Mouse (Mus musculus) cerebral cortex, adult 2 months (tissue): Measurements from ENCODE around the gene Mnat1.

ENCODE experiments used
- WGBS: fragments of 180-500 bp; shearing (Covaris S2); methylation state at CpG from one replicate; pipeline ENCODE4 v1.1.7; 2018; 5-methylcytosine and 5-hydroxymethylcytosine counted together

Mnat1 gene

DNA sequence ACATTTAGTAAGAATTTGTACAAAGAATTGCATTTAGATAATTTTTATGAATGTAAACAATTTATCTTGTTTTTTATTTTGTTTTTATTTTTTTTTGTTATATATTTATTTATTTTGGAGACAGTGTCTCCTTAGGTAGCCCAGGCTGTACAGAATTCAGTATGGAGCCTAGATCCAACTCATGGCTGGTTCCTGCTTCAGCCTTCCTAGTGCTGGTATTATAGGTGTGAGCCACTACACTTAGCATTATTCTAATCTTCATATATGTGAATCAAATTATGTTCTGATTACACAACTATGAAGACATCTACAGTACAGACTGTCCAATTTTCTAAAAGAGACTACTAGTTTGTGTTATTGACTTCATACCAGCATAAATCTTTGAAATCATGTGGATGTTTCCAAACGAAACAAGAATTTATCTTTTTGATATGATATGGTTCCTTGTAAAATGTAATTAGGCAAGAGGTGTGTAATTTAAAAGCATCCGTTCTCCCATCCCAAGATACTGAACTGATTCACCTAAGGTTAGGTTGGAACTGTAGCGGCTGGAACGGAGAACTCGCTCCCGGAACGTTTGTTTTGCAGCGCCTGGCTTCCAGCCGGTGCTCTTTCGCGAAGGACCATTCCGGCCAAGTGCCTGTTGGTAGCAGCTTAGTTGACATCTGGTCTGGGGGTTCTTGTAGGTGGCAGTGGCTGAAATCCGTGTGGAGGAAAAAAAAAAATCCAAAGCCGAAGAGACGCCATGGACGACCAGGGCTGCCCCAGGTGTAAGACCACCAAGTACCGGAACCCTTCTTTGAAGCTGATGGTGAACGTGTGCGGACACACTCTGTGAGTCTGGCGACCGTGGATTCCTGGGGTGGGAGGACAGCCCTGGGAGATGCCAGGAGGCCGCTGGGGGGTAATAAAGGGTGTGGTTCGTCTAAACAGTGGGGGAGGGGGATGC, at the start of gene Mnat1:
Gene Mnat1 (plus strand): TSS at position 625 of the 949 bp plus-strand sequence.
- under 1% methylated on average over 23 of the region's 23 CpGs for WGBS

DNA sequence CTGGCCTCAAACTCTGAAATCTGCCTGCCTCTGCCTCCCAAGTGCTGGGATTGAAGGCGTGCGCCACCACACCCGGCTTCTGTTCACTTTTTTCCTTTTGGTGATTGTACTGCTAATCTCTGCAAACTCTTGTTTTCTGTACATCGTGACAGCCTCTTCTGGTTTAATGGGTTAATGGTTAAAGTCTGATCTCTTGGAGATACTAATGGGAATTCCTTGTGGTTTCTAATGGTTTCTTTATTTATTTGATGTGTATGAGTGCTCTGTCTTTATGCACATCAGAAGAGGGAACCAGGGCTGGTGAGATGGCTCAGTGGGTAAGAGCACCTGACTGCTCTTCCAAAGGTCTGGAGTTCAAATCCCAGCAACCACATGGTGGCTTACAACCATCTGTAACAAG, 41.7 kb upstream of the Mnat1 start:
- 98% methylated on average over 4 of the region's 4 CpGs for WGBS

GRCm38 (mm10) chr12:73083773-73084172, 39.7 kb upstream of the Mnat1 start:
- 89% methylated on average over 4 of the region's 4 CpGs for WGBS

DNA sequence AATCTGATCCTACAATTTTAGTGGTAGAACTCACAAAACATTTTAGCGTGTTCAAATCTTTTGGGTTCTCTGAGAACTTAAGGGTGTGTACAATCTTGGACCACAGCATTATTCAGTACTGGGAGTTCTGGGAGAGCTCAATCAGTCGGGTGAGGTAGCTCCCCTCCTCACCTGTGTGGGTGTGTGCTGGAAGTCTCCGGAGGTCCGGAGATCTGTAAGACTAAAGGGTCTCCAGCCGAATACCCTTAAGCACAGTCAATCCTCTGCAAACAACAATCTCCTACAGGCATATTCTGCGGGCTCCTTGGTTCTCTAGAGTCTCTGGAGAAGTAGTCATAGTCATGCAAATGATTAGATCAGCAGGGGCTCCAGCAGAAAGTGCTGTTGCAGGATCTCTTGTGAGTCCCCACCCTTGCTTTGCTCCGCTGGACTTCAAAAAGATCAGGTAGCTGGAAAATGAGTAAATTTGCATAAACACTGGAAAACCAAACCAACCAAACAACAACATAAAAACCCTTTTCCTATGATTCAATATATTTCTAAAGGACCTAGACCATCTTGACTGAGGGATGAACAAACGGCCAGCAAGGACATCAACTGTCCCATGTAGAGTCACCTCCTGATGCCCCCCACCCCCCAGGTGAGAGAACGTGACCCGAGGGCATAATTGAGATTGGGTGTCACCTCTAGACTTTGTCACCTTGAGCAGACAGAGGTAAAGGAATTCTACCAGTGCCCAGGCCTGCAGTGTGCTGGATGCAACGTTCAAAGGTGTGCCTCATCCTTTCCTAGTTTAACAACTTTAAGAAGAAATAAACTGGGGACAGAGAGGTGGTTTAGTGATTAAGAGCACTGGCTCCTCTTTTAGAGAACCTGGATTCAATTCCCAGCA, 37.5 kb upstream of the Mnat1 start:
- 38% methylated on average over 11 of the region's 11 CpGs for WGBS

- WGBS: 93% methylated on average over 7 of the region's 7 CpGs
Measured at GRCm38 (mm10) chr12:73087086-73087485, 36.4 kb upstream of the Mnat1 start.

GRCm38 (mm10) chr12:73088500-73088899, 35.0 kb upstream of the Mnat1 start:
- WGBS: 65% methylated on average over 5 of the region's 5 CpGs

DNA sequence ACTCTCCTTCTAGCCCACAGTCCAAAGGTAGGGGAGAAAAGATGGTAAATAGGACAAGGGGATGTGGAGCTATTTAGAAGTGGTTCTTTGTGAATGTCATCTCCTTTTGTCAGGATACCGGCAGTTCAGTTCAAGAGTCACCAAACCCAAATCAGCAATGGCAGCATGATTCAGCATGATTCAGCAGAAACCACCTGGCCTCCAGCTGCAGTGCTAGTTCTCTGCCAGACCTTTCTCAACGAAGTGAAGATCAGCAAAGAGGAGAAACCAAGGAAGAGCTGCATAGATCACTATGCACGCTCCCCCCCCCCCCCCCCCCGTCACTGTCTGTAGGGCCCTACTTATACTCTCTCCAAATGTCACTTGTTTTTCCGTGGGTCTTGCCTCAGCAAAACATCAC, 34.6 kb upstream of the Mnat1 start:
- WGBS: 68% methylated on average over 5 of the region's 5 CpGs

- WGBS: 88% methylated on average over 7 of the region's 7 CpGs
Measured at GRCm38 (mm10) chr12:73090672-73091335, 32.7 kb upstream of the Mnat1 start.

DNA sequence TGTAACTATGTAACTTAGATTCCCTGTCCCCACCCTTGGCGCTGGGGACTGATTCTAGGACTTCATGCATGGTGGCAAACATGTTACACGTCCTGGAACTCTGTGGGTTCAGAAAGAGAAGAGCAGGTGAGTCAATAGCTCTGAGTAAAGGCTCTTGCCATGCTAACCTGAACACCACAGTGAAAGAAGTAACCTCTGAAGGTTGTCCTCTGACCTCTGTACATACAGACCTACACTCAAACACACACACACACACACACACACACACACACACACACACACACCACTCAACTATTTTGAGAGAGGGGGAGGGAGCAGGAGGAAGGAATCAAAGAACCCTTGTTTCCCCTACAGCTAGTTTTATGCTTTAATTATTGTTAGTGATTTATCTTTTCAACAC, 29.3 kb upstream of the Mnat1 start:
- 91% methylated on average over 2 of the region's 2 CpGs for WGBS

DNA sequence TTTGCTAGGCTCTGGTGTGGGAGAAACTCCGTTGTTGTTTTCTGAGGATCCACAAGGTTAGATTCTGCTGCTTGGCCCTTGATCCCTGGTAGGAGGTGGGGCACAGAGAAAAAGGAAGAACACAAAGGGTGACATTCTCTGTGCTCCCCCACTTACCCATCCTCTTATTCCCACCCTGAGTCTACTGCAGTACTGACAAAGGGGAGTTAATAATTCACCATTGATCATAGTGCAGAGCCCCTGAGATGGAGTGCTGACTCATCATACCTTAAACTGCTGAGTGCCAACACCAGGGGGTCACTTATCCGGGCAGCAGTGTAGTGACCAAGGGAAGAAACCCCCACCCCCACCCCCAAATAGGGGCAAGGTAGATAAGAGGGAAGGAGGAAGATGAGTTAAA, 28.9 kb upstream of the Mnat1 start:
- 56% methylated on average over 2 of the region's 2 CpGs for whole genome bisulfite sequencing

GRCm38 (mm10) chr12:73096177-73096576, 27.3 kb upstream of the Mnat1 start:
- WGBS: 87% methylated on average over 5 of the region's 5 CpGs

DNA sequence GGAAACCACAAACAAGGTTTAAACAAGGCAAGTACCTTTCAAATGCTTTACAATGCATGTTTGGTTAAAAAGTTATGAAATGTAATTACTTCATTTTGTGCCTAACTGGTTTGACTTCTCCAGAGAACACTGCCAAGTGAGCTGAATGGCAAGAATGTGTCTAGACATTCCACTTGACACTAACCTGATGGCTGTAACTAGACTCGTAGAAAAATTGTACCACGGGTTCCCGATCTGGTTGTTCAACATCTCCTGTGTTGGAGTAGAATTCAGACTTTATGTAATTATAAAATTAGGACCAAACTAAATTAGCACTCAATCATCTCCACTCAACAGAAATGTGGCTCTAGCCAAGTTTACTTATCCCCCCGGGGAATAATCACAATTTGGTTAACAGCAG, 24.9 kb upstream of the Mnat1 start:
- WGBS: 94% methylated on average over 4 of the region's 4 CpGs

- WGBS: 95% methylated on average over 12 of the region's 12 CpGs
Measured at GRCm38 (mm10) chr12:73103713-73104112, 19.8 kb upstream of the Mnat1 start.

DNA sequence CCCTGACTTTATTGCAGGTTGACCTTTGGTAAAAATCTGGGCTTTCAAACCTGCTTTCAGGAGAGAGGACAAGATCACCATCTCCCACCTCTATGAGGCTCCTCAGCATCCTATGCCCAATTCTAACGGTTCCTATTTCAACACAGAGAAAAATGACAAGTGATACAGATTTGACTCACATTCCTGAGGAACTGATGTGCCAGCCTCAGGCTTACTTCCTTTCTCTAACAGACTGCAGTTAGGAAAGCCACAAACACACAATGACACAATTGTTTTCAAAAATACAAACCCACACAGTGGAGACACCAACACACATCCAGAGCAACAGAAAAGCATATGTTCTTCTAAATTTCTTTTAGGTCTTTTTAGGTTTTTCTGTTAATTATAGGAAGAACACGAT, 15.7 kb upstream of the Mnat1 start:
- 57% methylated on average over 2 of the region's 2 CpGs for WGBS

DNA sequence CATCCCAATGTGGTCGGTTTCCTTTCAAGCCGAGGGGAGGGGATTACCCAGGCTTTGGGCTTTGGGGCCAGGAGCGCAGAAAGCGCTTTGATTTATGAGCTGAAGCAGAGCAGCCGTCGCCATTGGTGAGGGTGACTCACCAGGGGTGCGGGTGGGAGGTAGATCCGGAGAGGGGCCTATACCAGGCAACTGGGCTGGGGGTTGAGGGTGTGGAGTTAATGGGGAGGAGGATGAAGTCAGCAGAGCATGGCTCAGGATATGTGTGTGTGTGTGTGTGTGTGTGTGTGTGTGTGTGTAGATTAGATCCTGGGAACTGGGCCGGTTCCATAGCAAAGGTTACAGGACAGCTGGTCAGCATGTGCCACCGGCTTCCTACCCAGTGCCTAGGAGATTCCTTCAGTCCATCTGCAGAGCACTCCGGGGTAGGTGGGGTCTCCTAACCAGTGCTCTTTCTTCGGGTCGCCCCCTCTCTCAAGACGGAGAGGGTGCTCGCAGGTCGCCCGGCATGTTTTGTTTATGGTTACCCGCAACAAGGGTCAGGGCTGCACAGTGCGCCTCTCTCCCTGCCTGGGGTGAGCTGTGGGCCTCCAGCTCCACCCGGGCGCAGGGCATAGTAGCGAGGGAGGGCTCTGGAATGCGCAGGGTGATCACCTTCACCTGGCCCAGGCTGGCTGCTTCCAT, 12.9 kb upstream of the Mnat1 start:
- 36% methylated on average over 23 of the region's 23 CpGs for WGBS

DNA sequence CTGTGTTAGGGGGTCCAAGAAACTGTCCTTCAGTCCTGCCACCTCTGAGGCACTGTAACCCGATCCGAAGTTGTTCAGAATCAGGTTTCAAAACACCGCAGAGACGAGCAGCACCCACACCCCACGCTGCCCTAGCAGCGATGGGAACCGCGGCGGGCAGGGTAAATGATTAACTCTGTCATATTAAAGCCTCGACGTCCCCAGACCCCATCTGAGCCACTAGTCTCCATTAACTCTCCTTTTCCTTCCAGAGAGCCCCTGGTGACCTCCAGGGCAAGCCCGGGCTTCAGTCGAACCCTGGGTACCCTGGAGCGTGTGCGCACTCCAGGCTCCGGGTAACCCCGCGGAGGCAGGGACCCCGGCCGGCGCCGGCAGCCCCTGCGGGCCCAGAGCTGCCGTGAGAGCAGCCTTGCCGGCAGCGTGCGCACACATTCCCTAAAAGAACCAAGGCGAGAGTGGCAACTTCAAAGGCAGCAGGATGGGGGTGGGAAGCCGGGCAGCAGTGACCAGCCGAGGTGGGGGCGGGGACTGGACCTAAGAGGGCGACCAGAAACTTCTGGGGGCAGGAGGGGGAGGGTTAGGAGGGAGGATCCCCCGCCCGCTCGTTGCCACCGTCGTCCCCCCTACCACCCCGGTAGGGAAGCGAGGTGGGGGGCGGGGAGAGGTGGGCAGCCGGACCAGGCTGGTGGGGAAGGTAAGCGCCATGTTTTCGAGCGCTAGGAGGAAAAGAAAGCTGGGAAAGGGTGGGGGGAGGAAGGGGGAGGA, 11.8 kb upstream of the Mnat1 start:
- WGBS: 2% methylated on average over 44 of the region's 44 CpGs

GRCm38 (mm10) chr12:73112326-73113087, 11.0 kb upstream of the Mnat1 start:
- WGBS: under 1% methylated on average over 63 of the region's 71 CpGs

- 1% methylated on average over 20 of the region's 20 CpGs for WGBS
Measured at GRCm38 (mm10) chr12:73113196-73113595, 10.3 kb upstream of the Mnat1 start, which contains the start of gene Six4. TSS of gene Six4 (minus strand) at chr12:73113456.

DNA sequence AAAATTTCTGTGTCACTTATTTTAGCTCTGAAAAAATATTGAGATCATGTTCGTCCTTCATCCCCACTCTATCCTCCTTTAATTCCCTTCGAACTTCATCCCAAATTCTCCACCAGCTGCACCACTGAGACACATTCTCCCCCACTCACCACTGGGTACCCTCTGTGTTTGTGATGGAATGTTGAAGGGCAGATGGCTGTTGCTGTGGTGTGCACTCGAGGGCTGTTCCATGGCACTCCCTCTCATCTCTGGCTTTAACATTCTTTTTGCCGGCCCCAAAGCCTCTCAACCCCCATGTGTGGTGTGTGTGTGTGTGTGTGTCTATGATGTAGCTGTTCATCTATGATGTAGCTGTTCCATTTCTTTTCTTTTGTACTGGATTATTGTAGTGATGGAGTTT, 1.7 kb downstream of the Mnat1 start:
- WGBS: 64% methylated on average over 4 of the region's 4 CpGs

- WGBS: 90% methylated on average over 3 of the region's 3 CpGs
Measured at GRCm38 (mm10) chr12:73140732-73141131, 17.2 kb downstream of the Mnat1 start.
